Mouse (Mus musculus): ENCODE results near the gene Zdhhc16.
A peak's percentile ranks its signal among the peaks of the same experiment; 100 is the strongest.
"Not testable (repeated sequence)": the region's sequence is repeated elsewhere in the genome, so short reads cannot be mapped to it uniquely, and the experiment has no call there.

Gene Zdhhc16

GRCm38 (mm10) chr19:41913774-41914591 lies 19.3 kb upstream of the Zdhhc16 start:
- no peak for DNase-seq (ENCODE audit: low spot score in 2 of 2)

GRCm38 (mm10) chr19:41914592-41914882 lies 18.7 kb upstream of the Zdhhc16 start:
- not testable (repeated sequence) for DNase-seq (ENCODE audit: low spot score in 2 of 2)

- DNase-seq (ENCODE audit: low spot score in 2 of 2): no peak
Observed at GRCm38 (mm10) chr19:41915294-41915693, 18.0 kb upstream of the Zdhhc16 start.

GRCm38 (mm10) chr19:41916853-41917252 lies 16.4 kb upstream of the Zdhhc16 start:
- DNase-seq (ENCODE audit: low spot score in 2 of 2): peak; percentile 35 to 53

- no peak for DNase-seq (ENCODE audit: low spot score in 2 of 2)
Observed at GRCm38 (mm10) chr19:41919471-41919870, 13.8 kb upstream of the Zdhhc16 start.

- no peak for DNase-seq (ENCODE audit: low spot score in 2 of 2)
Observed at GRCm38 (mm10) chr19:41920412-41921067, 12.7 kb upstream of the Zdhhc16 start.

- peak in 1 of 2 experiments; percentile 51 for DNase-seq (ENCODE audit: low spot score in 2 of 2)
Observed at GRCm38 (mm10) chr19:41932686-41933085, 594 bp upstream of the Zdhhc16 start.

GRCm38 (mm10) chr19:41934124-41934523 lies 844 bp downstream of the Zdhhc16 start:
- no peak for DNase-seq (ENCODE audit: low spot score in 2 of 2)

- DNase-seq (ENCODE audit: low spot score in 2 of 2): no peak
Observed at GRCm38 (mm10) chr19:41935921-41936320, 2.6 kb downstream of the Zdhhc16 start.

GRCm38 (mm10) chr19:41938539-41938938 lies 5.3 kb downstream of the Zdhhc16 start:
- no peak for DNase-seq (ENCODE audit: low spot score in 2 of 2)

GRCm38 (mm10) chr19:41943841-41944240 lies 10.6 kb downstream of the Zdhhc16 start:
- DNase-seq (ENCODE audit: low spot score in 2 of 2): no peak

- no peak for DNase-seq (ENCODE audit: low spot score in 2 of 2)
Observed at GRCm38 (mm10) chr19:41952287-41952686, 19.0 kb downstream of the Zdhhc16 start.

GRCm38 (mm10) chr19:41953574-41953973 lies 20.3 kb downstream of the Zdhhc16 start:
- DNase-seq (ENCODE audit: low spot score in 2 of 2): no peak

GRCm38 (mm10) chr19:41969618-41970017 lies 36.3 kb downstream of the Zdhhc16 start:
- DNase-seq (ENCODE audit: low spot score in 2 of 2): no peak

- DNase-seq (ENCODE audit: low spot score in 2 of 2): no peak
Observed at GRCm38 (mm10) chr19:41973891-41974794, 40.9 kb downstream of the Zdhhc16 start.

GRCm38 (mm10) chr19:41980422-41980818 lies 47.1 kb downstream of the Zdhhc16 start:
- DNase-seq (ENCODE audit: low spot score in 2 of 2): no peak

GRCm38 (mm10) chr19:41980819-41981594 lies 47.7 kb downstream of the Zdhhc16 start, which contains the start of gene Mms19:
Gene Mms19 (minus strand): TSS chr19:41981157.
- peak; percentile 99 for DNase-seq (ENCODE audit: low spot score in 2 of 2)

- DNase-seq (ENCODE audit: low spot score in 2 of 2): no peak
Observed at GRCm38 (mm10) chr19:41981595-41981927, 48.3 kb downstream of the Zdhhc16 start, which contains the start of gene Ubtd1. Gene Ubtd1 (plus strand): TSS chr19:41981763.

- DNase-seq (ENCODE audit: low spot score in 2 of 2): peak; percentile 22 to 23
Observed at GRCm38 (mm10) chr19:41981931-41982790, 48.9 kb downstream of the Zdhhc16 start.

GRCm38 (mm10) chr19:41982791-41983150 lies 49.5 kb downstream of the Zdhhc16 start:
- no peak for DNase-seq (ENCODE audit: low spot score in 2 of 2)

GRCm38 (mm10) chr19:41985994-41986393 lies 52.7 kb downstream of the Zdhhc16 start:
- DNase-seq (ENCODE audit: low spot score in 2 of 2): no peak

Data from natural killer cell, adult 2 months (primary cell).